Mouse (Mus musculus): ENCODE data around the gene Kbtbd6.
"Not testable (repeated sequence)": the region's sequence is repeated elsewhere in the genome, so short reads cannot be mapped to it uniquely, and the experiment has no call there.

DNA sequence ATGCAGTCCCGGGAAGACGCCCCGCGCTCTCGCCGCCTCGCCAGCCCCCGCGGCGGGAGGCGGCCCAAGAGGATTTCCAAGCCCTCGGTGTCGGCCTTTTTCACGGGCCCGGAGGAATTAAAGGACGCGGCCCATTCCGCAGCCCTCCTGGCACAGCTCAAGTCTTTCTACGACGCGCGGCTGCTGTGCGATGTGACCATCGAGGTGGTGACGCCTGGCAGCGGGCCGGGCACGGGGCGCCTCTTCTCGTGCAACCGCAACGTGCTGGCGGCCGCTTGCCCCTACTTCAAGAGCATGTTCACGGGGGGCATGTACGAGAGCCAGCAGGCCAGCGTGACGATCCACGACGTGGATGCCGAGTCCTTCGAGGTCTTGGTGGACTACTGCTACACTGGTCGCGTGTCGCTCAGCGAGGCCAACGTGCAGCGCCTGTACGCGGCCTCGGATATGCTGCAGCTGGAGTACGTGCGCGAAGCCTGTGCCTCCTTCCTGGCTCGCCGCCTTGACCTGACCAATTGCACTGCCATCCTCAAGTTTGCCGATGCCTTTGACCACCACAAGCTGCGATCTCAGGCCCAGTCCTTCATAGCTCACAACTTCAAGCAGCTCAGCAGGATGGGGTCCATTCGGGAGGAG, 24.8 kb upstream of the Kbtbd6 start:
- not testable (repeated sequence) for TF ChIP-seq CTCF (IDR thresholded peaks at IDR 0.05; ENCODE audit: borderline replicate concordance, control insufficient read depth, extremely low read depth, insufficient read depth, low read length, poor library complexity); POLR2A (IDR thresholded peaks at IDR 0.05; ENCODE audit: control insufficient read depth, extremely low read depth, insufficient read depth, low read length, poor library complexity)

All from thymus, adult 2 months (tissue).